Mouse (Mus musculus) bone marrow, adult 2 months (tissue): ENCODE results near the gene Gm28035. TPM values are rescaled to one million over a fixed set of nuclear protein-coding genes. Genes with fewer than 3 reads are reported as not detected.

Source experiments
- H3K27ac ChIP-seq: fragments of 200-500 bp; 2 replicates; pipeline ENCODE4 v1.5.1; 2012; ENCODE audit warnings: low read depth, mild to moderate bottlenecking, control low read depth, inconsistent platforms, low read length; ENCODE audit not compliant: control insufficient read depth, poor library complexity, insufficient read depth
- H3K4me1 ChIP-seq: fragments of 200-500 bp; 2 replicates; pipeline ENCODE4 v1.6.1; 2011; ENCODE audit warnings: low read length; ENCODE audit not compliant: control insufficient read depth, insufficient read depth
- H3K4me3 ChIP-seq: fragments of 200-500 bp; replicated peaks from 2 replicates; pipeline ENCODE3; 2011; ENCODE audit warnings: mild to moderate bottlenecking, low read depth, low read length, control low read depth; ENCODE audit not compliant: control insufficient read depth
- CTCF ChIP-seq: fragments of 200-500 bp; IDR thresholded peaks from 2 replicates; pipeline ENCODE4 v1.5.1; 2011; ENCODE audit warnings: low read length, control low read depth; ENCODE audit not compliant: control insufficient read depth, insufficient read depth
- POLR2A ChIP-seq: fragments of 200-500 bp; IDR thresholded peaks from 2 replicates; pipeline ENCODE4 v1.6.1; 2011; ENCODE audit warnings: low read depth, mild to moderate bottlenecking, control low read depth, low read length, borderline replicate concordance; ENCODE audit not compliant: control insufficient read depth
- WGBS: fragments of 180-500 bp; shearing (Covaris S2); methylation state at CpG from one replicate; pipeline ENCODE4 v1.1.7; 2018; 5-methylcytosine and 5-hydroxymethylcytosine counted together
- polyA plus RNA-seq: library from polyadenylated mRNA; stranded (reverse); fragments of >200 nt; gene quantifications from 2 replicates; pipeline ENCODE4 v1.2.4, GENCODE M21; 2011; ENCODE audit warnings: low replicate concordance; ENCODE audit not compliant: missing spikeins, insufficient read depth, insufficient read length

Gene Gm28035
- polyA plus RNA-seq, 1 experiment, result 2.5 TPM

DNA sequence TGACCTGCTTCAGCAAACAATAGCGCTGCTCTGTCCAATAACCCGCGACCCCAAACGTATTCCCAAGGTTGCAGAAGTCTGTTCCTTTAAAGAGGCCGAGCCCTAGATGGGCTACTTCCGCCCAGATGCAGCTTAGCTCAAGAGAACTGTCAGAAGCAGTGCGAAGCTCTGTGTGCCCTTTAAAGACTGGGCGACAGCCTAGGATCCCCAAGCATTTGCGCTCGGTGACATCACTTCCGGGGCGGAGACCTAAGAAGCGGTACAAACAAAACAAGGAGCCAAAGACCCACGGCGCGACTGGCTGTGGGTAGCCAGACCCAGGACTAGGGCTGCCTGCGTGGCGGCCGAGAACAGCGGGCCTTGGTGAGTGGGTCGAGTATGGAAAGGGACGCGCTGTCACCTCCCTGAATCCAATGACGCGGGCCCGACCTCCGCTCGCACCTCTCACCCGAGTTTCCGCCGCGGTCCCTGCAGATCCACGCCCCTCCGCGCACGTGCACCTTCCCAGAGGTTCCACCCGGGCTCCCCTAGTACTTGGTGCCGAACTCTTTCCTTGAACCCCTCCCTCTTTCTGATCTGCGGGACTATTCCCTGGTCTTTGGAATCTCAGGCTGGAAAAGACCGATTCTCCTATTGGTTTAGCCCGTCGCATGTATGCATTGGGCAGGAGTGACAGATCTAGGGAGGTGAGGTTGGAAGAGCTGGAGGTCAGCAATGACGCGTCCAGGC lies 34.6 kb upstream of the Gm28035 start, which contains the start of gene Kyat1:
Gene Kyat1, minus strand, starts transcription at position 219 of the 729 bp plus-strand sequence.
- under 1% methylated on average over 44 of the region's 44 CpGs for WGBS
- H3K27ac ChIP-seq, result peak within 1 kb of the TSS; percentile 34; the same call in 1 of the 2 replicates
- H3K4me3 ChIP-seq, result peak within 1 kb of the TSS; percentile 79
- peaks cover 2% of the 10 kb centered on the region; the same call in 1 of the 2 replicates for H3K4me1 ChIP-seq
- TF ChIP-seq POLR2A (peak; percentile 70; the same call in 1 of the 2 replicates), CTCF (no peak)

GRCm38 (mm10) chr2:30207401-30207800 lies 33.0 kb upstream of the Gm28035 start:
- WGBS, result 84% methylated on average over 4 of the region's 4 CpGs
- Histone ChIP-seq H3K4me1 (peaks cover 2% of the 10 kb centered on the region; the same call in 1 of the 2 replicates), H3K4me3 (no peak overlapping the region), H3K27ac (no peak overlapping the region)
- no peak for TF ChIP-seq POLR2A
- no peak for TF ChIP-seq CTCF

DNA sequence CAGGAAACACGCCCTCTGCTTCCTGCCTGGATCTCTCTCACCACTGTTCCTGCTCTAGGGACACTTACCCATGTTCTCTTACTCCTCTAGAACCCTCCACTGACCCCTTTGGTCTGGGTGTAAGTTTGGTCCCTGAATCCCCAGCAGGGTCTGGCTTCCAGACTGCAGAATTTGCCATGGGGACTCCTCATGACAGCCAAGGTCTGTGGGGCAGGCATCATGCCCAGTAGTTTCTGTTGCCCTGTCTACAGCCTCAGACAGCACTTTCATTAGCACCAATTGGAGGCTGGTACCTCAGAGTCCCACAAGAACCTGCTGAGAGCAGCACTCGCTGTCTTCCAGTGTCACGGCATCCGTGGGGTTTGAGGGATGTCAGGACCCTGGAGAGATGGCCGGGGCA lies 32.5 kb upstream of the Gm28035 start:
- Histone ChIP-seq H3K27ac (no peak overlapping the region), H3K4me3 (no peak overlapping the region), H3K4me1 (peaks cover 2% of the 10 kb centered on the region; the same call in 1 of the 2 replicates)
- TF ChIP-seq POLR2A (no peak), CTCF (no peak)
- 81% methylated on average over 5 of the region's 5 CpGs for WGBS

DNA sequence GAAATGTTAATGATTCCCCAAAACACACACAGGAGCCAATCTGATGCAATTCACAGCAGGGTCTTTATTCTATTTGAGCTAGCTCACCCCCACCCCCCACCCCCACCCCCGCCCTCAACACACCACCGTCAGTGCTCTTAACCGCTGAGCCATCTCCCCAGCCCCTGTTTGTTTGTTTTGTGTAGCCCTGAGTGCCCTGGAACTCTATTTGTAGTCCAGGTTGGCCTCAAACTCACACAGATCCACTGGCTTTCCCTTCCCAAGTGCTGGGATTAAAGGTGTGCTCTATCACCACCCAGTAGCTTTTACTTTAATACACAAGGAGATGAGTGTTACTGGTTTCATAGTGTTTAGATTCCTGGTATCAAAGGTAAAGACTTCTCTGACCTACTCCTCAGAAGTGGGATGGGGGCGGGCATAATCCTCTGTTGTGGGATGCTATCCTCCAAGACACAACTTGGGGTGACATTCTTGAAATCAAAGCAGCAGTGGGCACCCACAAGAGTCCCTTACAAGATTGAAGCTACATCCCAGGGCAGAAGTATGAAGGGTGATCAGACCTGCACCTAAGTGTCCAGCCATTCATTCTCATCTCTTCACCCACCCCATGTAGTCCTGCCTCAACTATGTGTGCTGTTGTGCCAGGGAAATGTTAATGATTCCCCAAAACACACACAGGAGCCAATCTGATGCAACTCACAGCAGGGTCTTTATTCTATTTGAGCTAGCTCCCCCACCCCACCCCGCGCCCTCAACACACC lies 28.8 kb upstream of the Gm28035 start:
- Histone ChIP-seq H3K27ac (no peak overlapping the region), H3K4me3 (no peak overlapping the region), H3K4me1 (no peaks in the 10 kb centered on the region)
- 89% methylated on average over 6 of the region's 6 CpGs for WGBS
- no peak for TF ChIP-seq POLR2A
- TF ChIP-seq CTCF, result no peak

GRCm38 (mm10) chr2:30212169-30212545 lies 28.2 kb upstream of the Gm28035 start:
- WGBS, result 75% methylated on average over 4 of the region's 4 CpGs
- H3K4me1 ChIP-seq, result no peaks in the 10 kb centered on the region
- H3K4me3 ChIP-seq, result no peak overlapping the region
- H3K27ac ChIP-seq, result no peak overlapping the region
- TF ChIP-seq CTCF (no peak), POLR2A (no peak)

DNA sequence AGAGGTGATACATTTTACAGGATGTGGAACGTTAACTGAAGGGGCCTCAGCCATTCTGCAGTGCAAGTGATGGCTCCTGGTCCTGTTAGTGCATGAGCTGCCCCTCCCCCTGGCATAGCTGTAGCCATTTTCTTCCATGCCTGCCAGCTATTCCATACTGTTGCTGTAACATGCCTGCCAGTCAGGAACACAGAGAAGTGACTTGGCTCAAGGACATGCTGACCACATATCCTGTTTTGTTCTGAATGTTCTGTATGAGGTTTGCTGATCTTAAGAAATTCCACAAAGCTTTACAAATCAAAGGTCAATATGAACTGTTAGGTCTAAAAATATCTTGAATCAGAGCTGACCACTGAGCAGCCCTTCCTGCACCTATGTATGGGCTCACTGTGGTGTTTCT lies 27.4 kb upstream of the Gm28035 start:
- TF ChIP-seq POLR2A (no peak), CTCF (no peak)
- Histone ChIP-seq H3K4me3 (no peak overlapping the region), H3K4me1 (no peaks in the 10 kb centered on the region), H3K27ac (no peak overlapping the region)
- WGBS, result 81% methylated on average over 1 of the region's 1 CpGs

GRCm38 (mm10) chr2:30214745-30215144 lies 25.6 kb upstream of the Gm28035 start:
- Histone ChIP-seq H3K4me1 (no peaks in the 10 kb centered on the region), H3K27ac (no peak overlapping the region), H3K4me3 (no peak overlapping the region)
- WGBS, result 83% methylated on average over 3 of the region's 3 CpGs
- TF ChIP-seq POLR2A, result no peak
- no peak for TF ChIP-seq CTCF

DNA sequence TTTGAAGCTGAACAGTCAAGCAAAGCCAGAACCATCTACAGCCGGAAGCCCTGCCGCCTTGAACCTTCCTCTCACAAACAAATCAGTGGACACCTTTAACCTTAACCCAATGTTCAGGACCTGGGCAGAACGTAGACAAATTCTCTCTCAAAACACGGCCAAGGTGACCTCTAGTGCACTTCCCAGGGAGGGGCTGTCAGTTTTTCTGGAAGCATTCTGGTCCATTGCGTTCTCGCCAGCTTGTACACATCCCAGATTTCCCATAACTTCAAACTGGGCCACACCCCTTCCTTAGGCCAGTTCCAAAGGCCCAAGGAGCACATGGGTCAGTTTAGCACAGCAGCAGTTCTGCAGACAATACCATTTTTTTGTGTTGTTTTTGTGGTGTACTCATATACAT lies 24.9 kb upstream of the Gm28035 start:
- 88% methylated on average over 6 of the region's 6 CpGs for WGBS
- H3K27ac ChIP-seq, result no peak overlapping the region
- H3K4me1 ChIP-seq, result no peaks in the 10 kb centered on the region
- TF ChIP-seq CTCF (no peak), POLR2A (no peak)
- no peak overlapping the region for H3K4me3 ChIP-seq
